Mouse (Mus musculus) embryonic facial prominence, embryonic 12.5 days (tissue): ENCODE measurements around the gene Taf9. TPM values are rescaled to one million over a fixed set of nuclear protein-coding genes. Genes with fewer than 3 reads are reported as not detected.

Source experiments
- ATAC-seq: fragments of 200-750 bp; cut with Nextera tagmentation; 2 replicates; pipeline ENCODE4 v1.8.0; 2017; ENCODE audit not compliant: insufficient number of reproducible peaks, insufficient read depth, low FRiP score, low TSS enrichment
- H3K27ac ChIP-seq: fragments of 300-500 bp; sonication (generic); 2 replicates; pipeline ENCODE4 v1.5.1; 2016; ENCODE audit warnings: mild to moderate bottlenecking
- H3K27me3 ChIP-seq: fragments of 300-500 bp; sonication (generic); 2 replicates; pipeline ENCODE4 v1.6.1; 2016; ENCODE audit warnings: mild to moderate bottlenecking, moderate library complexity
- H3K36me3 ChIP-seq: fragments of 300-500 bp; sonication (generic); 2 replicates; pipeline ENCODE4 v1.6.1; 2016; ENCODE audit warnings: mild to moderate bottlenecking
- H3K4me1 ChIP-seq: fragments of 300-500 bp; sonication (generic); 2 replicates; pipeline ENCODE4 v1.6.1; 2016
- H3K4me2 ChIP-seq: fragments of 300-500 bp; sonication (generic); replicated peaks from 2 replicates; pipeline ENCODE4 v1.6.1; 2016; ENCODE audit warnings: mild to moderate bottlenecking, moderate library complexity
- H3K4me3 ChIP-seq: fragments of 300-500 bp; sonication (generic); 2 replicates; pipeline ENCODE4 v1.5.1; 2016; ENCODE audit warnings: mild to moderate bottlenecking
- H3K9ac ChIP-seq: fragments of 300-500 bp; sonication (generic); 2 replicates; pipeline ENCODE4 v1.6.1; 2016; ENCODE audit warnings: mild to moderate bottlenecking, moderate library complexity
- H3K9me3 ChIP-seq: fragments of 300-500 bp; sonication (generic); 2 replicates; pipeline ENCODE4 v1.6.1; 2016; ENCODE audit warnings: mild to moderate bottlenecking, moderate library complexity
- WGBS: fragments of 180-500 bp; shearing (Covaris S2); methylation state at CpG from one replicate; pipeline ENCODE4 v1.1.7; 2016; 5-methylcytosine and 5-hydroxymethylcytosine counted together
- polyA plus RNA-seq: library from polyadenylated mRNA; unstranded; fragments of >200 nt; fragmentation: Nextera tagmentation; extraction: Ambion mirVana; gene quantifications from 2 replicates; pipeline ENCODE4 v1.2.1, GENCODE M21; 2016

Gene Taf9
- polyA plus RNA-seq, 1 experiment from 2014 or later: 19.7 TPM

- Histone ChIP-seq H3K9me3 (no peaks in the 10 kb centered on the region), H3K4me2 (no peak overlapping the region), H3K4me1 (0 out of 2 replicates have a peak, but pooled peaks cover 5% of the 10 kb centered on the region), H3K36me3 (peaks cover 30% of the 10 kb centered on the region), H3K27me3 (peaks cover 16% of the 10 kb centered on the region), H3K9ac (no peak overlapping the region), H3K27ac (no peak overlapping the region), H3K4me3 (no peak overlapping the region)
- no peak for ATAC-seq
- 83% methylated on average over 13 of the region's 13 CpGs for WGBS
These were observed 33.8 kb upstream of the Taf9 start for GRCm38 (mm10) chr13:100617583-100617982.

- Histone ChIP-seq H3K9ac (no peak overlapping the region), H3K27ac (no peak overlapping the region), H3K4me1 (no peaks in the 10 kb centered on the region), H3K4me2 (no peak overlapping the region), H3K9me3 (no peaks in the 10 kb centered on the region), H3K36me3 (peaks cover 61% of the 10 kb centered on the region), H3K27me3 (peaks cover 5% of the 10 kb centered on the region), H3K4me3 (no peak overlapping the region)
- 86% methylated on average over 4 of the region's 4 CpGs for WGBS
- ATAC-seq: no peak
These were observed 29.1 kb upstream of the Taf9 start for GRCm38 (mm10) chr13:100622241-100622640.

GRCm38 (mm10) chr13:100634106-100634691 is 17.2 kb upstream of the Taf9 start:
- Histone ChIP-seq H3K36me3 (peaks cover 58% of the 10 kb centered on the region), H3K4me2 (no peak overlapping the region), H3K27ac (no peak overlapping the region), H3K9me3 (no peaks in the 10 kb centered on the region), H3K4me1 (no peaks in the 10 kb centered on the region), H3K9ac (no peak overlapping the region), H3K27me3 (no peaks in the 10 kb centered on the region), H3K4me3 (no peak overlapping the region)
- ATAC-seq: no peak
- WGBS: 90% methylated on average over 3 of the region's 3 CpGs

- H3K36me3 ChIP-seq: peaks cover 70% of the 10 kb centered on the region
- H3K27ac ChIP-seq: no peak overlapping the region
- no peak overlapping the region for H3K4me3 ChIP-seq
- no peak overlapping the region for H3K9ac ChIP-seq
- H3K27me3 ChIP-seq: no peaks in the 10 kb centered on the region
- 94% methylated on average over 4 of the region's 4 CpGs for WGBS
- H3K9me3 ChIP-seq: no peaks in the 10 kb centered on the region
- ATAC-seq: no peak
- no peak overlapping the region for H3K4me2 ChIP-seq
- H3K4me1 ChIP-seq: no peaks in the 10 kb centered on the region
These were observed 8.7 kb upstream of the Taf9 start for GRCm38 (mm10) chr13:100642471-100643209.

GRCm38 (mm10) chr13:100648223-100648622 is 3.2 kb upstream of the Taf9 start:
- peaks cover 7% of the 10 kb centered on the region for H3K4me1 ChIP-seq
- no peak overlapping the region for H3K4me3 ChIP-seq
- H3K9ac ChIP-seq: no peak overlapping the region
- H3K27ac ChIP-seq: no peak overlapping the region
- no peak overlapping the region for H3K4me2 ChIP-seq
- no peaks in the 10 kb centered on the region for H3K27me3 ChIP-seq
- H3K36me3 ChIP-seq: peaks cover 33% of the 10 kb centered on the region
- no peak for ATAC-seq
- H3K9me3 ChIP-seq: no peaks in the 10 kb centered on the region
- WGBS: 95% methylated on average over 8 of the region's 8 CpGs

GRCm38 (mm10) chr13:100650550-100651438 is 585 bp upstream of the Taf9 start, which contains the start of the genes Ak6 and Rad17:
Ak6 (plus strand) TSS chr13:100650979.
Rad17 (minus strand) TSS chr13:100651051.
- Histone ChIP-seq H3K27me3 (no peaks in the 10 kb centered on the region), H3K4me3 (peak within 1 kb of the TSS; percentile 88), H3K27ac (peak within 1 kb of the TSS; percentile 90), H3K4me2 (peak within 1 kb of the TSS; percentile 89), H3K9me3 (no peaks in the 10 kb centered on the region), H3K36me3 (peaks cover 15% of the 10 kb centered on the region), H3K4me1 (peaks cover 7% of the 10 kb centered on the region), H3K9ac (peak within 1 kb of the TSS; percentile 94)
- ATAC-seq: peak; percentile 94
- under 1% methylated on average over 72 of the region's 73 CpGs for WGBS

- no peaks in the 10 kb centered on the region for H3K4me1 ChIP-seq
- ATAC-seq: no peak
- 92% methylated on average over 5 of the region's 5 CpGs for WGBS
- no peaks in the 10 kb centered on the region for H3K27me3 ChIP-seq
- H3K36me3 ChIP-seq: 0 out of 2 replicates have a peak, but pooled peaks cover 6% of the 10 kb centered on the region
- H3K9ac ChIP-seq: no peak overlapping the region
- H3K9me3 ChIP-seq: no peaks in the 10 kb centered on the region
- no peak overlapping the region for H3K4me3 ChIP-seq
- H3K4me2 ChIP-seq: no peak overlapping the region
- H3K27ac ChIP-seq: no peak overlapping the region
These were observed 6.7 kb downstream of the Taf9 start for GRCm38 (mm10) chr13:100658091-100658490.

- H3K9me3 ChIP-seq: no peaks in the 10 kb centered on the region
- no peak overlapping the region for H3K4me3 ChIP-seq
- H3K27me3 ChIP-seq: no peaks in the 10 kb centered on the region
- ATAC-seq: no peak
- H3K9ac ChIP-seq: no peak overlapping the region
- H3K4me2 ChIP-seq: no peak overlapping the region
- 0 out of 2 replicates have a peak, but pooled peaks cover 6% of the 10 kb centered on the region for H3K36me3 ChIP-seq
- H3K4me1 ChIP-seq: no peaks in the 10 kb centered on the region
- no peak overlapping the region for H3K27ac ChIP-seq
- WGBS: 47% methylated on average over 4 of the region's 4 CpGs
These were observed 8.6 kb downstream of the Taf9 start for GRCm38 (mm10) chr13:100659864-100660456.

GRCm38 (mm10) chr13:100669291-100670022 is 18.1 kb downstream of the Taf9 start, which contains the start of gene Ccdc125:
Ccdc125 (plus strand) TSS chr13:100669717.
- WGBS: under 1% methylated on average over 44 of the region's 44 CpGs
- Histone ChIP-seq H3K27ac (no peak within 1 kb of the TSS), H3K9ac (peak within 1 kb of the TSS; percentile 58)

GRCm38 (mm10) chr13:100670181-100670741 is 18.9 kb downstream of the Taf9 start:
- 54% methylated on average over 9 of the region's 9 CpGs for WGBS
- H3K9me3 ChIP-seq: no peaks in the 10 kb centered on the region
- peaks cover 9% of the 10 kb centered on the region for H3K36me3 ChIP-seq
- no peak overlapping the region for H3K27ac ChIP-seq
- peak overlapping the region; percentile 65 for H3K4me2 ChIP-seq
- H3K4me3 ChIP-seq: peak overlapping the region; percentile 54
- H3K9ac ChIP-seq: no peak overlapping the region
- H3K4me1 ChIP-seq: no peaks in the 10 kb centered on the region
- H3K27me3 ChIP-seq: no peaks in the 10 kb centered on the region
- no peak for ATAC-seq

More at GRCm38 (mm10) chr13:100669291-100670022, 18.1 kb downstream of the Taf9 start, which contains the start of gene Ccdc125:
- H3K9me3 ChIP-seq: no peaks in the 10 kb centered on the region
- H3K4me1 ChIP-seq: no peaks in the 10 kb centered on the region
- peak within 1 kb of the TSS; percentile 65 for H3K4me2 ChIP-seq
- ATAC-seq: peak; percentile 68
- no peaks in the 10 kb centered on the region for H3K27me3 ChIP-seq
- peaks cover 9% of the 10 kb centered on the region for H3K36me3 ChIP-seq
- H3K4me3 ChIP-seq: peak within 1 kb of the TSS; percentile 54
